Mouse (Mus musculus) A20 (cell line): Measurements from ENCODE around the gene Gm8922.
"Not testable (repeated sequence)": the region's sequence is repeated elsewhere in the genome, so short reads cannot be mapped to it uniquely, and the experiment has no call there.

Experiments
- DNase-seq: peaks from one replicate; pipeline ENCODE4 v3.0.0-alpha.2; 2011; ENCODE audit warnings: low read depth, low spot score

Gm8922 gene

DNA sequence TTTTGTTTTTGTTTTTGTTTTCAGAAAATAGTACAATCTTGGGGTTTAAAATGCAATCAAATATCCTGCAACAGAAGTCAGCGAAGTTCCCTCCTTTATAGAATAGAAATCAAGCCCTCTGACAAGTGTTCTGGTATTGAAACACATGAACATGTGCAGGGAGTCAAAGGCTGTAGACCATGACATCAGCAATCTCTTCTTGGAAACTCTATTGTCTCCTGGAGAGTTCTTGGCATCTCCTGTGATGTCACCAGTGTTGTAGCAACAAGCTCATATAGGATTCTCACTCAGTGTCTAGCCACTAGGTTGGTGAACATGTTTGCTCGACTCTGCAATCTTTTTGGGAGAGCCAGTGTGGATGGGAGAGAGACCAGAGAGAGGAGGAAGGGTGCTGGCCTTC is at the start of gene Gm8922:
TSS of gene Gm8922 (plus strand) at position 301 of the 400 bp plus-strand sequence.
- DNase-seq, result not testable (repeated sequence)
